Comparison of ENCODE assay signal across 10 mouse cellular contexts in the genomic region with DNA sequence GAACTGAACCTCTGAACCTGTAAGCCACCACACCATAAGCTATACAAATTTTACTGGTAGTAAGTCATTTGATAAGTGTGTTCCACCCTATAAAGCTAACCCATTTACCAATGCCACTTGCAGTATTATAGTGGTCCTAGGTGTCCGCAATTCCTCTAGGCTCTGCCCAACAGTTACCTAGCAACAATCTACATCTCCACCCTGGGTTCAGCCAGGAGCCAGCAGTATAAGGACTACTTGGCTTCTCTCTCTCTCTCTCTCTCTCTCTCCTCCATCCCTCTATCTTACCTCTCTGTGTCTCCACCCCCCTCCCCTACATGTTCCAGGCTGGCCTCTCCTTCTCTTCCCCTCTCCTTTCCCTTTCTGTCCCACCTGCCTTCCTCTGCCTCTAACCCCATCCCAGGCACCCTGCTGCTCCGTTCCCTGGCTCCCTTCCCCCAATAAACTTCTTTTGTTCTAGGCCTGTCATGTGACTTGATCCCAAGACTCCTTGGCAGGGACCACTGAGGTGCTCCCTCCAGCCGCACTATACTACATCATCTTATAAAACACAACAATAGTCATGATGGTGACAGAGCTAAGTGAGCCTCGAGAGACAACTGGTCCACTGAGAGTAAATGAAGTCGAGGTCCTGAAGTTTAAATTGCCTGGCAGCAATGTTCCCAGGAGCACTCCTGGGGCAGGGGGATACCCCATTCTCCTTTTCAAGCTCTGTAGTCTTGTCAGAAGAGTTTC. TPM values are rescaled to one million over a fixed set of nuclear protein-coding genes. Genes with fewer than 3 reads are reported as not detected.
DNase-seq lines count a peak whose midpoint lies in the region; ATAC-seq and TF ChIP-seq lines count a peak whose summit lies in the region.
"Had no signal": no experiment of that assay in that cellular context is flagged by ENCODE, and none has a peak within 500 bp of the region (broad histone marks: within the 10 kb centered on the region; RNA-seq: fewer than 3 reads in every experiment).

No protein-coding gene starts in this region.

- 0 out of 2 replicates have a peak overlapping the region, but pooled peaks have one; percentile 50 for H3K27ac ChIP-seq in hindbrain, embryonic 10.5 days
- no peak overlapping the region for H3K27ac ChIP-seq in hindbrain, postnatal 0 days
- no peak overlapping the region for H3K27ac ChIP-seq in midbrain, embryonic 11.5 days (ENCODE audit: low read depth, low read length)
- H3K27ac ChIP-seq in midbrain, postnatal 0 days (ENCODE audit: low read depth, low read length) = no peak overlapping the region
- peak overlapping the region; percentile 94 for H3K27ac ChIP-seq in liver, embryonic 16.5 days (ENCODE audit: low read length)
- H3K27ac ChIP-seq: neural tube, embryonic 15.5 days had no signal

- no peak overlapping the region for H3K4me2 ChIP-seq in hindbrain, postnatal 0 days (ENCODE audit: low read depth, low read length)
- no peak overlapping the region for H3K4me2 ChIP-seq in midbrain, embryonic 11.5 days
- no peak overlapping the region for H3K4me2 ChIP-seq in midbrain, postnatal 0 days (ENCODE audit: low read depth, low read length, poor library complexity, severe bottlenecking)
- H3K4me2 ChIP-seq in liver, embryonic 16.5 days (ENCODE audit: low read depth, low read length) = peak overlapping the region; percentile 77

- 17% methylated on average over 5 of the region's 5 CpGs for WGBS in hindbrain, embryonic 10.5 days
- WGBS in hindbrain, postnatal 0 days = 19% methylated on average over 5 of the region's 5 CpGs
- 11% methylated on average over 5 of the region's 5 CpGs for WGBS in midbrain, embryonic 11.5 days
- 16% methylated on average over 5 of the region's 5 CpGs for WGBS in midbrain, postnatal 0 days
- 31% methylated on average over 5 of the region's 5 CpGs for WGBS in liver, embryonic 16.5 days (ENCODE audit: insufficient replicate concordance)

- no peak for DNase-seq in hindbrain, embryonic 10.5 days (ENCODE audit: low spot score)
- DNase-seq in hindbrain, postnatal 0 days (ENCODE audit: low spot score) = no peak
- DNase-seq in midbrain, embryonic 11.5 days (ENCODE audit: low spot score, missing footprints) = no peak
- DNase-seq in midbrain, postnatal 0 days (ENCODE audit: low spot score) = no peak
- DNase-seq in brain, embryonic 14.5 days (ENCODE audit: low read depth) = peak; percentile 11
- DNase-seq in cerebellum, postnatal 36 days = no peak
- DNase-seq in ovary, postnatal 36 days (ENCODE audit: low spot score) = no peak

- ATAC-seq in hindbrain, postnatal 0 days = no peak
- ATAC-seq in midbrain, embryonic 11.5 days (ENCODE audit: low FRiP score) = peak; percentile 35; the same call in 1 of the 2 replicates
- ATAC-seq in midbrain, postnatal 0 days (ENCODE audit: low FRiP score) = no peak
- peak; percentile 42 for ATAC-seq in liver, embryonic 16.5 days (ENCODE audit: low read depth)

- TF ChIP-seq POLR2A in brain, embryonic 14.5 days (IDR thresholded peaks at IDR 0.05; ENCODE audit: borderline replicate concordance, extremely low read depth, insufficient read depth, insufficient read length, poor library complexity, severe bottlenecking) = no peak

- no peaks in the 10 kb centered on the region for H3K36me3 ChIP-seq in hindbrain, embryonic 10.5 days
- H3K36me3 ChIP-seq in hindbrain, postnatal 0 days (ENCODE audit: insufficient read depth, low read length) = no peaks in the 10 kb centered on the region
- H3K36me3 ChIP-seq in midbrain, embryonic 11.5 days (ENCODE audit: control insufficient read depth, insufficient read depth, low read length) = no peaks in the 10 kb centered on the region
- H3K36me3 ChIP-seq in midbrain, postnatal 0 days (ENCODE audit: insufficient read depth, low read length) = no peaks in the 10 kb centered on the region
- H3K36me3 ChIP-seq in liver, embryonic 16.5 days (ENCODE audit: control insufficient read depth, insufficient read depth) = no peaks in the 10 kb centered on the region
- H3K36me3 ChIP-seq: midbrain, embryonic 10.5 days; neural tube, embryonic 15.5 days had no signal

- no peak overlapping the region for H3K4me3 ChIP-seq in hindbrain, embryonic 10.5 days
- no peak overlapping the region for H3K4me3 ChIP-seq in hindbrain, postnatal 0 days (ENCODE audit: low read length)
- no peak overlapping the region for H3K4me3 ChIP-seq in midbrain, embryonic 11.5 days (ENCODE audit: low read depth, low read length)
- no peak overlapping the region for H3K4me3 ChIP-seq in midbrain, postnatal 0 days (ENCODE audit: low read depth, low read length)
- peak overlapping the region; percentile 10; the same call in 1 of the 2 replicates for H3K4me3 ChIP-seq in liver, embryonic 16.5 days (ENCODE audit: low read depth, low read length)

- no peak overlapping the region for H3K9ac ChIP-seq in hindbrain, postnatal 0 days (replicated peaks; ENCODE audit: low read length)
- H3K9ac ChIP-seq in midbrain, embryonic 11.5 days (ENCODE audit: low read length) = no peak overlapping the region
- no peak overlapping the region for H3K9ac ChIP-seq in midbrain, postnatal 0 days (replicated peaks; ENCODE audit: low read length, poor library complexity, severe bottlenecking)
- peak overlapping the region; percentile 62 for H3K9ac ChIP-seq in liver, embryonic 16.5 days (ENCODE audit: low read depth, low read length)
- H3K9ac ChIP-seq: neural tube, embryonic 15.5 days had no signal

- peaks cover 37% of the 10 kb centered on the region for H3K4me1 ChIP-seq in hindbrain, embryonic 10.5 days (replicated peaks)
- peaks cover 8% of the 10 kb centered on the region; the same call in 1 of the 2 replicates for H3K4me1 ChIP-seq in hindbrain, postnatal 0 days (ENCODE audit: insufficient read depth, low read length)
- H3K4me1 ChIP-seq in midbrain, embryonic 11.5 days (ENCODE audit: control insufficient read depth, insufficient read depth, low read length) = peaks cover 21% of the 10 kb centered on the region
- H3K4me1 ChIP-seq in midbrain, postnatal 0 days (ENCODE audit: insufficient read depth, low read length) = peaks cover 7% of the 10 kb centered on the region; the same call in 1 of the 2 replicates
- peaks cover 51% of the 10 kb centered on the region for H3K4me1 ChIP-seq in liver, embryonic 16.5 days (ENCODE audit: control insufficient read depth, low read depth, low read length)

- peaks cover 44% of the 10 kb centered on the region for H3K27me3 ChIP-seq in hindbrain, embryonic 10.5 days (ENCODE audit: insufficient read depth, poor library complexity, severe bottlenecking)
- H3K27me3 ChIP-seq in hindbrain, postnatal 0 days (ENCODE audit: insufficient read depth, low read length) = no peaks in the 10 kb centered on the region; the same call in 1 of the 2 replicates
- peaks cover 5% of the 10 kb centered on the region; the same call in 1 of the 2 replicates for H3K27me3 ChIP-seq in midbrain, embryonic 11.5 days (ENCODE audit: control insufficient read depth, insufficient read depth, low read length)
- no peaks in the 10 kb centered on the region; the same call in 1 of the 2 replicates for H3K27me3 ChIP-seq in midbrain, postnatal 0 days (ENCODE audit: insufficient read depth, low read length)
- no peaks in the 10 kb centered on the region for H3K27me3 ChIP-seq in liver, embryonic 16.5 days (ENCODE audit: control insufficient read depth, insufficient read depth, low read depth, low read length)

- no peaks in the 10 kb centered on the region for H3K9me3 ChIP-seq in hindbrain, embryonic 10.5 days
- H3K9me3 ChIP-seq in hindbrain, postnatal 0 days (ENCODE audit: low read length) = no peaks in the 10 kb centered on the region
- H3K9me3 ChIP-seq in midbrain, embryonic 11.5 days (ENCODE audit: control insufficient read depth, low read length) = no peaks in the 10 kb centered on the region
- H3K9me3 ChIP-seq in midbrain, postnatal 0 days (ENCODE audit: low read length) = no peaks in the 10 kb centered on the region
- no peaks in the 10 kb centered on the region for H3K9me3 ChIP-seq in liver, embryonic 16.5 days (replicated peaks; ENCODE audit: control insufficient read depth, low read length)
- H3K9me3 ChIP-seq: midbrain, embryonic 10.5 days; neural tube, embryonic 15.5 days had no signal

- TF ChIP-seq CTCF in hindbrain, postnatal 0 days (IDR thresholded peaks at IDR 0.05; ENCODE audit: low read depth) = no peak
- no peak for TF ChIP-seq CTCF in midbrain, postnatal 0 days (IDR thresholded peaks at IDR 0.05)
- no peak for TF ChIP-seq CTCF in brain, embryonic 14.5 days (IDR thresholded peaks at IDR 0.05; ENCODE audit: borderline replicate concordance, extremely low read depth, insufficient read depth, insufficient read length)

RNA-seq across cellular contexts. Expression of a gene that starts 42.0 kb away (rescaled TPM):
- 4.6 and 5.9 TPM in 2 replicates for polyA plus RNA-seq in hindbrain, embryonic 10.5 days (2016; fragmentation: Nextera tagmentation; extraction: Ambion mirVana)
- total RNA-seq in hindbrain, postnatal 0 days (2014; rRNA removed) = 8.3 and 8.5 TPM in 2 replicates
- polyA plus RNA-seq in hindbrain, postnatal 0 days (2015; fragmentation: Nextera tagmentation; extraction: Ambion mirVana) = 5.4 and 5.8 TPM in 2 replicates
- 3.7 and 3.8 TPM in 2 replicates for polyA plus RNA-seq in midbrain, embryonic 11.5 days (2014; fragmentation: Nextera tagmentation; extraction: Ambion mirVana)
- total RNA-seq in midbrain, postnatal 0 days (2014; rRNA removed) = 8.0 and 11.2 TPM in 2 replicates
- 3.5 and 3.6 TPM in 2 replicates for polyA plus RNA-seq in midbrain, postnatal 0 days (2015; fragmentation: Nextera tagmentation; extraction: Ambion mirVana)
- 6.9 and 8.7 TPM in 2 replicates for polyA plus RNA-seq in brain, embryonic 14.5 days (2012; rRNA removed)
- 3.7 and 5.0 TPM in 2 replicates for polyA plus RNA-seq in liver, embryonic 16.5 days (2015; fragmentation: Nextera tagmentation; extraction: Ambion mirVana)

Comparison
In these comparisons a context has a peak if more than half of its experiments do, and no peak if none do; other contexts are left out.
1. H3K27ac ChIP-seq: peak in hindbrain, embryonic 10.5 days (single experiment) and liver, embryonic 16.5 days (single experiment); none in hindbrain, postnatal 0 days (single experiment), midbrain, embryonic 11.5 days (single experiment) and midbrain, postnatal 0 days (single experiment).
2. ATAC-seq: peak in midbrain, embryonic 11.5 days (single experiment) and liver, embryonic 16.5 days (single experiment); none in hindbrain, postnatal 0 days (single experiment) and midbrain, postnatal 0 days (single experiment).